Comparison of ENCODE assay signal across 11 mouse cellular contexts in genomic region chr11:6006351-6007009, GRCm38 (mm10). TPM values are rescaled to one million over a fixed set of nuclear protein-coding genes. Genes with fewer than 3 reads are reported as not detected.
DNase-seq lines count a peak whose midpoint lies in the region; ATAC-seq and TF ChIP-seq lines count a peak whose summit lies in the region.
"Not testable (repeated sequence)": the region's sequence is repeated elsewhere in the genome, so short reads cannot be mapped to it uniquely, and the experiment has no call there.
"Had no signal": no experiment of that assay in that cellular context is flagged by ENCODE, and none has a peak within 500 bp of the region (broad histone marks: within the 10 kb centered on the region; RNA-seq: fewer than 3 reads in every experiment).

No protein-coding gene starts in this region.

- TF ChIP-seq CTCF in heart, adult 2 months (IDR thresholded peaks at IDR 0.05); olfactory bulb, adult 2 months (IDR thresholded peaks at IDR 0.05; ENCODE audit: insufficient read depth, low read depth, low read length): not testable (repeated sequence)

- H3K36me3 ChIP-seq in embryonic facial prominence, embryonic 15.5 days; heart, adult 2 months (ENCODE audit: control insufficient read depth, insufficient read depth, low read length); hindbrain, embryonic 13.5 days; kidney, embryonic 15.5 days; liver, embryonic 12.5 days; midbrain, embryonic 10.5 days: not testable (repeated sequence)

- H3K79me2 ChIP-seq in heart, adult 2 months (replicated peaks; ENCODE audit: control insufficient read depth, insufficient read depth, low read length): not testable (repeated sequence)

- H3K27me3 ChIP-seq in embryonic facial prominence, embryonic 15.5 days; heart, adult 2 months (ENCODE audit: control insufficient read depth, insufficient read depth, low read length); kidney, embryonic 15.5 days: not testable (repeated sequence)
- H3K27me3 ChIP-seq in hindbrain, embryonic 13.5 days: peaks cover 15% of the 10 kb centered on the region
- H3K27me3 ChIP-seq in liver, embryonic 12.5 days (replicated peaks): peaks cover 40% of the 10 kb centered on the region
- peaks cover 41% of the 10 kb centered on the region for H3K27me3 ChIP-seq in midbrain, embryonic 10.5 days (ENCODE audit: low read depth, poor library complexity, severe bottlenecking)

- peak overlapping the region; percentile 54 for H3K4me2 ChIP-seq in embryonic facial prominence, embryonic 15.5 days (replicated peaks)
- peak overlapping the region; percentile 59 for H3K4me2 ChIP-seq in hindbrain, embryonic 13.5 days
- H3K4me2 ChIP-seq in kidney, embryonic 15.5 days: peak overlapping the region; percentile 60
- peak overlapping the region; percentile 66 for H3K4me2 ChIP-seq in liver, embryonic 12.5 days

- not testable (repeated sequence) for H3K27ac ChIP-seq in embryonic facial prominence, embryonic 15.5 days (replicated peaks); hindbrain, embryonic 13.5 days; kidney, embryonic 15.5 days; liver, embryonic 12.5 days; midbrain, embryonic 10.5 days (replicated peaks)
- peak overlapping the region; percentile 57 for H3K27ac ChIP-seq in heart, adult 2 months
- peak overlapping the region; percentile 95 for H3K27ac ChIP-seq in olfactory bulb, adult 2 months (ENCODE audit: insufficient read depth, low read depth, low read length)

- H3K9me3 ChIP-seq in embryonic facial prominence, embryonic 15.5 days (replicated peaks); hindbrain, embryonic 13.5 days; kidney, embryonic 15.5 days (replicated peaks); liver, embryonic 12.5 days (replicated peaks); midbrain, embryonic 10.5 days (replicated peaks): not testable (repeated sequence)

- TF ChIP-seq POLR2A in heart, adult 2 months (IDR thresholded peaks at IDR 0.05; ENCODE audit: insufficient read depth, low read depth, low read length); olfactory bulb, adult 2 months (IDR thresholded peaks at IDR 0.05; ENCODE audit: insufficient read depth, low read depth, low read length): not testable (repeated sequence)

- DNase-seq in CD4-positive, CD25-positive, alpha-beta regulatory T cell, adult 2 months (ENCODE audit: low read depth, low spot score): peak; percentile 35
- peak; percentile 34 to 42 for DNase-seq in heart, adult 2 months
- DNase-seq in midbrain, embryonic 10.5 days (ENCODE audit: low spot score): not testable (repeated sequence)

- H3K9ac ChIP-seq in embryonic facial prominence, embryonic 15.5 days; liver, embryonic 12.5 days: not testable (repeated sequence)
- peak overlapping the region; percentile 58 for H3K9ac ChIP-seq in heart, adult 2 months (ENCODE audit: low read depth, low read length)
- H3K9ac ChIP-seq in hindbrain, embryonic 13.5 days: peak overlapping the region; percentile 70; the same call in 1 of the 2 replicates
- 0 out of 2 replicates have a peak overlapping the region, but pooled peaks have one; percentile 15 for H3K9ac ChIP-seq in kidney, embryonic 15.5 days

- H3K4me3 ChIP-seq in embryonic facial prominence, embryonic 15.5 days (replicated peaks): peak overlapping the region; percentile 43
- peak overlapping the region; percentile 44 for H3K4me3 ChIP-seq in heart, adult 2 months
- peak overlapping the region; percentile 40 for H3K4me3 ChIP-seq in hindbrain, embryonic 13.5 days
- peak overlapping the region; percentile 43 for H3K4me3 ChIP-seq in kidney, embryonic 15.5 days (replicated peaks)
- H3K4me3 ChIP-seq in liver, embryonic 12.5 days: peak overlapping the region; percentile 52
- peak overlapping the region; percentile 51 for H3K4me3 ChIP-seq in midbrain, embryonic 10.5 days
- peak overlapping the region; percentile 62 for H3K4me3 ChIP-seq in olfactory bulb, adult 2 months (ENCODE audit: insufficient read depth, low read depth, low read length)

- not testable (repeated sequence) for H3K4me1 ChIP-seq in embryonic facial prominence, embryonic 15.5 days; hindbrain, embryonic 13.5 days (replicated peaks); liver, embryonic 12.5 days; midbrain, embryonic 10.5 days
- peaks cover 19% of the 10 kb centered on the region for H3K4me1 ChIP-seq in heart, adult 2 months (ENCODE audit: control insufficient read depth, insufficient read depth, low read length)
- peaks cover 25% of the 10 kb centered on the region for H3K4me1 ChIP-seq in kidney, embryonic 15.5 days
- peaks cover 32% of the 10 kb centered on the region for H3K4me1 ChIP-seq in olfactory bulb, adult 2 months (ENCODE audit: control insufficient read depth, insufficient read depth, low read length)

- ATAC-seq in embryonic facial prominence, embryonic 15.5 days (ENCODE audit: insufficient number of reproducible peaks, low FRiP score, low TSS enrichment, low read depth); hindbrain, embryonic 13.5 days (ENCODE audit: low FRiP score); kidney, embryonic 15.5 days (replicated peaks; ENCODE audit: low FRiP score); liver, embryonic 12.5 days: not testable (repeated sequence)

- intact Hi-C loops in heart, adult 2 months (cut with DNase I): not testable (repeated sequence)

- WGBS in embryonic facial prominence, embryonic 15.5 days: 2% methylated on average over 39 of the region's 44 CpGs
- 4% methylated on average over 43 of the region's 44 CpGs for WGBS in heart, adult 2 months
- 6% methylated on average over 43 of the region's 44 CpGs for WGBS in hindbrain, embryonic 13.5 days
- WGBS in kidney, embryonic 15.5 days: 6% methylated on average over 43 of the region's 44 CpGs
- WGBS in liver, embryonic 12.5 days (ENCODE audit: insufficient replicate concordance): 4% methylated on average over 43 of the region's 44 CpGs
- 5% methylated on average over 42 of the region's 44 CpGs for WGBS in midbrain, embryonic 10.5 days
- WGBS in olfactory bulb, adult 2 months: 3% methylated on average over 40 of the region's 44 CpGs

- not testable (repeated sequence) for TF ChIP-seq EP300 in heart, adult 2 months (IDR thresholded peaks at IDR 0.05; ENCODE audit: insufficient read depth, low read depth, low read length)

RNA-seq across cellular contexts. Expression of gene Ykt6, which starts 51.0 kb away (rescaled TPM):
- polyA plus RNA-seq in embryonic facial prominence, embryonic 15.5 days (2015; fragmentation: Nextera tagmentation; extraction: Ambion mirVana): 64.4 and 66.7 TPM in 2 replicates
- 10 to 100 TPM; 53.4 to 62.2 TPM for total RNA-seq in heart, adult 2 months (2021)
- polyA plus RNA-seq in heart, adult 2 months (2012; rRNA removed): 46.3 and 71.2 TPM in 2 replicates
- polyA plus RNA-seq in hindbrain, embryonic 13.5 days (2015; fragmentation: Nextera tagmentation; extraction: Ambion mirVana): 76.0 and 78.1 TPM in 2 replicates
- polyA plus RNA-seq in kidney, embryonic 15.5 days (2015; fragmentation: Nextera tagmentation; extraction: Ambion mirVana): 52.9 and 57.3 TPM in 2 replicates
- 25.2 and 25.7 TPM in 2 replicates for polyA plus RNA-seq in liver, embryonic 12.5 days (2016; fragmentation: Nextera tagmentation; extraction: Ambion mirVana)
- 54.5 and 60.4 TPM in 2 replicates for polyA plus RNA-seq in midbrain, embryonic 10.5 days (2016; fragmentation: Nextera tagmentation; extraction: Ambion mirVana)
- polyA plus RNA-seq in olfactory bulb, adult 2 months (2012; ENCODE audit: insufficient read depth, insufficient read length, low replicate concordance, missing spikeins): not detected in 2 replicates

RNA-seq across cellular contexts. Expression of gene Gck, which starts 56.6 kb away (rescaled TPM):
- polyA plus RNA-seq in embryonic facial prominence, embryonic 15.5 days (2015; fragmentation: Nextera tagmentation; extraction: Ambion mirVana): 2.4 and 3.5 TPM in 2 replicates
- 10 to 100 TPM; 10.4 to 13.9 TPM for total RNA-seq in heart, adult 2 months (2021)
- 10.5 and 15.4 TPM in 2 replicates for polyA plus RNA-seq in heart, adult 2 months (2012; rRNA removed)
- polyA plus RNA-seq in hindbrain, embryonic 13.5 days (2015; fragmentation: Nextera tagmentation; extraction: Ambion mirVana): 4.2 and 6.1 TPM in 2 replicates
- 1.3 and 2.0 TPM in 2 replicates for polyA plus RNA-seq in kidney, embryonic 15.5 days (2015; fragmentation: Nextera tagmentation; extraction: Ambion mirVana)
- polyA plus RNA-seq in liver, embryonic 12.5 days (2016; fragmentation: Nextera tagmentation; extraction: Ambion mirVana): 0.31 and 0.37 TPM in 2 replicates
- 2.5 and 2.9 TPM in 2 replicates for polyA plus RNA-seq in midbrain, embryonic 10.5 days (2016; fragmentation: Nextera tagmentation; extraction: Ambion mirVana)
- not detected in 2 replicates for polyA plus RNA-seq in olfactory bulb, adult 2 months (2012; ENCODE audit: insufficient read depth, insufficient read length, low replicate concordance, missing spikeins)
- total RNA-seq: gastrocnemius, postnatal 10 days; heart, postnatal 4 days; megakaryocyte, adult 5-6 weeks had no signal

RNA-seq across cellular contexts. Expression of gene Camk2b, which starts 59.7 kb away (rescaled TPM):
- 3.5 and 4.6 TPM in 2 replicates for polyA plus RNA-seq in embryonic facial prominence, embryonic 15.5 days (2015; fragmentation: Nextera tagmentation; extraction: Ambion mirVana)
- 1 to 10 TPM; 4.8 to 5.2 TPM for total RNA-seq in heart, adult 2 months (2021)
- 10.7 and 12.9 TPM in 2 replicates for polyA plus RNA-seq in heart, adult 2 months (2012; rRNA removed)
- 63.1 and 65.8 TPM in 2 replicates for polyA plus RNA-seq in hindbrain, embryonic 13.5 days (2015; fragmentation: Nextera tagmentation; extraction: Ambion mirVana)
- 4.3 and 4.5 TPM in 2 replicates for polyA plus RNA-seq in kidney, embryonic 15.5 days (2015; fragmentation: Nextera tagmentation; extraction: Ambion mirVana)
- 0.19 and 0.43 TPM in 2 replicates for polyA plus RNA-seq in liver, embryonic 12.5 days (2016; fragmentation: Nextera tagmentation; extraction: Ambion mirVana)
- 0.81 and 2.1 TPM in 2 replicates for polyA plus RNA-seq in midbrain, embryonic 10.5 days (2016; fragmentation: Nextera tagmentation; extraction: Ambion mirVana)
- 150 and 183 TPM in 2 replicates for polyA plus RNA-seq in olfactory bulb, adult 2 months (2012; ENCODE audit: insufficient read depth, insufficient read length, low replicate concordance, missing spikeins)

Comparison
In these comparisons a context has a peak if more than half of its experiments do, and no peak if none do; other contexts are left out.
1. RNA of gene Ykt6, which starts 51.0 kb away (polyA plus RNA-seq): 76.0 to 78.1 TPM in hindbrain, embryonic 13.5 days, 64.4 to 66.7 TPM in embryonic facial prominence, embryonic 15.5 days, 54.5 to 60.4 TPM in midbrain, embryonic 10.5 days, 52.9 to 57.3 TPM in kidney, embryonic 15.5 days, 46.3 to 71.2 TPM in heart, adult 2 months and 25.2 to 25.7 TPM in liver, embryonic 12.5 days; not detected in olfactory bulb, adult 2 months; every median in the first group is over 10 times any median in the second.
2. Peak in every context shown above with its lines, with median percentiles within 50 percentile points of each other: H3K4me2 ChIP-seq and H3K4me3 ChIP-seq.